Mouse (Mus musculus): Measurements from ENCODE around the gene Cdc14b. TPM values are rescaled to one million over a fixed set of nuclear protein-coding genes. Genes with fewer than 3 reads are reported as not detected.

Cdc14b gene
- polyA plus RNA-seq, 1 experiment, result 4.4 TPM

GRCm38 (mm10) chr13:64318355-64318754 lies 43.3 kb upstream of the Cdc14b start:
- Histone ChIP-seq H3K36me3 (ENCODE audit: control insufficient read depth, insufficient read depth) (no peaks in the 10 kb centered on the region), H3K27me3 (ENCODE audit: control insufficient read depth, insufficient read depth, insufficient read length) (no peaks in the 10 kb centered on the region), H3K4me3 (no peak overlapping the region), H3ac (ENCODE audit: control insufficient read depth, insufficient read length) (no peak overlapping the region), H3K79me2 (ENCODE audit: control insufficient read depth, insufficient read depth) (no peaks in the 10 kb centered on the region), H3K4me2 (ENCODE audit: low read depth) (no peak overlapping the region)
- TF ChIP-seq TCF3 (IDR thresholded peaks at IDR 0.05; ENCODE audit: insufficient read length, low read depth) (no peak), TCF12 (IDR thresholded peaks at IDR 0.05; ENCODE audit: insufficient read depth, poor library complexity, severe bottlenecking) (no peak), MAX (IDR thresholded peaks at IDR 0.05; ENCODE audit: low read depth) (no peak), REST (IDR thresholded peaks at IDR 0.05; ENCODE audit: insufficient read depth, insufficient read length) (no peak), USF1 (IDR thresholded peaks at IDR 0.05; ENCODE audit: low read depth) (no peak), POLR2A (IDR thresholded peaks at IDR 0.05; ENCODE audit: insufficient read length, low read depth) (no peak)

- H3ac ChIP-seq (ENCODE audit: control insufficient read depth, insufficient read length), result no peak overlapping the region
- H3K79me2 ChIP-seq (ENCODE audit: control insufficient read depth, insufficient read depth), result peaks cover 3% of the 10 kb centered on the region
- H3K36me3 ChIP-seq (ENCODE audit: control insufficient read depth, insufficient read depth), result no peaks in the 10 kb centered on the region
- no peaks in the 10 kb centered on the region for H3K27me3 ChIP-seq (ENCODE audit: control insufficient read depth, insufficient read depth, insufficient read length)
- TF ChIP-seq CEBPB (IDR thresholded peaks at IDR 0.05; ENCODE audit: insufficient read depth, poor library complexity, severe bottlenecking) (no peak), POLR2AphosphoS2 (IDR thresholded peaks at IDR 0.05; ENCODE audit: insufficient read length, low read depth) (no peak), TCF12 (IDR thresholded peaks at IDR 0.05; ENCODE audit: insufficient read depth, poor library complexity, severe bottlenecking) (no peak), POLR2A (IDR thresholded peaks at IDR 0.05; ENCODE audit: insufficient read length, low read depth) (no peak), MYOD1 (IDR thresholded peaks at IDR 0.05; ENCODE audit: control insufficient read depth in 1 of 3, insufficient read length in 2 of 3, low read depth in 2 of 3) (no peak), REST (IDR thresholded peaks at IDR 0.05; ENCODE audit: insufficient read depth, insufficient read length) (no peak), USF1 (IDR thresholded peaks at IDR 0.05; ENCODE audit: low read depth) (no peak)
- no peak overlapping the region for H3K4me3 ChIP-seq
- no peak overlapping the region for H3K4me2 ChIP-seq (ENCODE audit: low read depth)
These were observed 40.5 kb upstream of the Cdc14b start for GRCm38 (mm10) chr13:64315483-64316050.

- H3ac ChIP-seq (ENCODE audit: control insufficient read depth, insufficient read length), result no peak overlapping the region
- H3K27me3 ChIP-seq (ENCODE audit: control insufficient read depth, insufficient read depth, insufficient read length), result no peaks in the 10 kb centered on the region
- H3K79me2 ChIP-seq (ENCODE audit: control insufficient read depth, insufficient read depth), result peaks cover 9% of the 10 kb centered on the region
- H3K4me2 ChIP-seq (ENCODE audit: low read depth), result no peak overlapping the region
- no peak overlapping the region for H3K4me3 ChIP-seq
- no peaks in the 10 kb centered on the region for H3K36me3 ChIP-seq (ENCODE audit: control insufficient read depth, insufficient read depth)
- TF ChIP-seq E2F4 (IDR thresholded peaks at IDR 0.05; ENCODE audit: insufficient read depth), result no peak
- no peak for TF ChIP-seq USF1 (IDR thresholded peaks at IDR 0.05; ENCODE audit: low read depth)
- no peak for TF ChIP-seq TCF12 (IDR thresholded peaks at IDR 0.05; ENCODE audit: insufficient read depth, poor library complexity, severe bottlenecking)
- TF ChIP-seq MYOG (IDR thresholded peaks at IDR 0.05; ENCODE audit: control insufficient read depth in 1 of 3, insufficient read depth in 1 of 3, insufficient read length in 2 of 3, low read depth in 2 of 3), result no peak
- TF ChIP-seq REST (IDR thresholded peaks at IDR 0.05; ENCODE audit: insufficient read depth, insufficient read length), result no peak
- no peak for TF ChIP-seq CEBPB (IDR thresholded peaks at IDR 0.05; ENCODE audit: insufficient read depth, poor library complexity, severe bottlenecking)
- no peak for TF ChIP-seq POLR2A (IDR thresholded peaks at IDR 0.05; ENCODE audit: insufficient read length, low read depth)
- no peak for TF ChIP-seq POLR2AphosphoS2 (IDR thresholded peaks at IDR 0.05; ENCODE audit: insufficient read length, low read depth)
- TF ChIP-seq TCF3 (IDR thresholded peaks at IDR 0.05; ENCODE audit: insufficient read length, low read depth), result no peak
- no peak for TF ChIP-seq MYOD1 (IDR thresholded peaks at IDR 0.05; ENCODE audit: control insufficient read depth in 1 of 3, insufficient read length in 2 of 3, low read depth in 2 of 3)
- TF ChIP-seq SRF (IDR thresholded peaks at IDR 0.05; ENCODE audit: control insufficient read depth, insufficient read length, low read depth), result no peak
- no peak for TF ChIP-seq MAX (IDR thresholded peaks at IDR 0.05; ENCODE audit: low read depth)
These were observed 39.0 kb upstream of the Cdc14b start for GRCm38 (mm10) chr13:64314041-64314440.

GRCm38 (mm10) chr13:64312916-64313289 lies 37.8 kb upstream of the Cdc14b start:
- Histone ChIP-seq H3K36me3 (ENCODE audit: control insufficient read depth, insufficient read depth) (no peaks in the 10 kb centered on the region), H3K4me3 (peak overlapping the region; percentile 71), H3K79me2 (ENCODE audit: control insufficient read depth, insufficient read depth) (peaks cover 9% of the 10 kb centered on the region), H3K27me3 (ENCODE audit: control insufficient read depth, insufficient read depth, insufficient read length) (no peaks in the 10 kb centered on the region), H3ac (ENCODE audit: control insufficient read depth, insufficient read length) (peak overlapping the region; percentile 65), H3K4me2 (ENCODE audit: low read depth) (peak overlapping the region; percentile 78)
- TF ChIP-seq MAX (IDR thresholded peaks at IDR 0.05; ENCODE audit: low read depth), result no peak
- no peak for TF ChIP-seq SRF (IDR thresholded peaks at IDR 0.05; ENCODE audit: control insufficient read depth, insufficient read length, low read depth)

- H3K36me3 ChIP-seq (ENCODE audit: control insufficient read depth, insufficient read depth), result no peaks in the 10 kb centered on the region
- peak within 1 kb of the TSS; percentile 65 for H3ac ChIP-seq (ENCODE audit: control insufficient read depth, insufficient read length)
- no peak for TF ChIP-seq MYOG (IDR thresholded peaks at IDR 0.05; ENCODE audit: control insufficient read depth in 1 of 3, insufficient read depth in 1 of 3, insufficient read length in 2 of 3, low read depth in 2 of 3)
- no peak for TF ChIP-seq MYOD1 (IDR thresholded peaks at IDR 0.05; ENCODE audit: control insufficient read depth in 1 of 3, insufficient read length in 2 of 3, low read depth in 2 of 3)
- TF ChIP-seq POLR2A (IDR thresholded peaks at IDR 0.05; ENCODE audit: insufficient read length, low read depth), result peak; percentile 82
- TF ChIP-seq CEBPB (IDR thresholded peaks at IDR 0.05; ENCODE audit: insufficient read depth, poor library complexity, severe bottlenecking), result peak; percentile 90
- H3K79me2 ChIP-seq (ENCODE audit: control insufficient read depth, insufficient read depth), result peaks cover 9% of the 10 kb centered on the region
- H3K27me3 ChIP-seq (ENCODE audit: control insufficient read depth, insufficient read depth, insufficient read length), result no peaks in the 10 kb centered on the region
- peak within 1 kb of the TSS; percentile 71 for H3K4me3 ChIP-seq
- peak within 1 kb of the TSS; percentile 78 for H3K4me2 ChIP-seq (ENCODE audit: low read depth)
These were observed 37.2 kb upstream of the Cdc14b start, which contains the start of gene Aaed1 for GRCm38 (mm10) chr13:64312024-64312915. TSS of gene Aaed1 (minus strand) at chr13:64312710.
